Mouse (Mus musculus) kidney, postnatal 4 days (tissue): ENCODE data around the gene Cdk4.

ENCODE experiments used
- DNase-seq, 2 experiments: peaks; one replicate each; pipeline ENCODE4 v3.0.0; 2021; ENCODE audit warnings: mixed read lengths in 2 of 2

Cdk4 gene

DNA sequence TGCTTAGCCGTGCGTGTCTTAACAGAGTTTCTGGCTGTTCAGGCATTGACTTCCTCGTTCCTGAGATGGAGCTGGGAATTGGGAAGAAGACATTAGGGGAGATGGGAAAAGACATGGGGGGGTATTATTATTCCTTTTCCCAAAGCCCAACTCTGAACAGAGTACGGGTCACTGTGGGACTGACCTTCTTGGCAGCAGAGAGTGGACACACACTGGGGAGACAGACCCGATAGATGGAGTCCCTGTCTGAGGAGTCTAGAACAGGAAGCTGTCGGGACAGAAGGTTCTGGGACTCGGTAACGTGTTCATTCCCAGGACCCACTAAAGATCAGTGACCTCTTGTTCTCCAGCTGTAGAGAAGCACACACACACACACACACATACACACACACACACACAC lies 12.3 kb downstream of the Cdk4 start:
- no peak for DNase-seq

DNA sequence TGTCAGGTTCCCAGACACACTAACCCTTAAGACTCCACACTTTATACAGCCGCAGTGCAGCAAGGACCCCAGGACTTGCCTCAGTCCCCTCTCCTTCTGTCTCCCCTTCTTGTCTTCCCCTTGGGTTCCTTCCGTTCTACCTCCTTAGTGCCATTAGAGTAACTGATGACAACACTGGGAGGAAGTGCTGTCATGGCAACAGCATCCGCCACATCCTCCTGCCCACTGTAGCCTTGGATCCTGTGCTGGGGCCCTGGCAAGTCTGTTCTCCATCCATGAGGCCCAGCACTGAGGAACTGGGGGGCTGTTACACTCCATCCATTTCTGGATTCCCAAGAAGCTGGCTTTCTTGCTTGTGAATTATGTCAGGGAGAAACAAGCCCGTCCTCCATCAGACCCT lies 12.7 kb downstream of the Cdk4 start:
- no peak for DNase-seq

DNA sequence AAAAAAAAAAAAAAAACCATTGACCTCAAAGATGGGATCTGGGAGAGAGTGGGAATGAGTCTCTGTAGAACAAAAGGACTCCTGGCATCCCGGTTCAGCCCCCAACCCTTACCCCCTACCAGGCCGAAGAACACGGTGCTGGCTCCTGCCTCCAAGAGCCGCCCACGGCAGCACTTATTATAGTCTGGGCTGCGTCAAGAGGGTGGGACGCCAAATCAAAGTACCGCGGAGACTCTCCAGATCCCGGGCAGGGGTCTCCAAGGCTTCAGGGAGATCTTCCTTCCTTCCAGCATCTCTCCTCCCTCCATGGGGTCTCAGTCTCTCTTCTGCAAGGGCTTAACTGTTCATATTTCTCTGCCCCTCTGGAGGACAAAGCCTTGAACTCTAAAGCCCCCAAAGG lies 14.2 kb downstream of the Cdk4 start:
- no peak for DNase-seq

DNA sequence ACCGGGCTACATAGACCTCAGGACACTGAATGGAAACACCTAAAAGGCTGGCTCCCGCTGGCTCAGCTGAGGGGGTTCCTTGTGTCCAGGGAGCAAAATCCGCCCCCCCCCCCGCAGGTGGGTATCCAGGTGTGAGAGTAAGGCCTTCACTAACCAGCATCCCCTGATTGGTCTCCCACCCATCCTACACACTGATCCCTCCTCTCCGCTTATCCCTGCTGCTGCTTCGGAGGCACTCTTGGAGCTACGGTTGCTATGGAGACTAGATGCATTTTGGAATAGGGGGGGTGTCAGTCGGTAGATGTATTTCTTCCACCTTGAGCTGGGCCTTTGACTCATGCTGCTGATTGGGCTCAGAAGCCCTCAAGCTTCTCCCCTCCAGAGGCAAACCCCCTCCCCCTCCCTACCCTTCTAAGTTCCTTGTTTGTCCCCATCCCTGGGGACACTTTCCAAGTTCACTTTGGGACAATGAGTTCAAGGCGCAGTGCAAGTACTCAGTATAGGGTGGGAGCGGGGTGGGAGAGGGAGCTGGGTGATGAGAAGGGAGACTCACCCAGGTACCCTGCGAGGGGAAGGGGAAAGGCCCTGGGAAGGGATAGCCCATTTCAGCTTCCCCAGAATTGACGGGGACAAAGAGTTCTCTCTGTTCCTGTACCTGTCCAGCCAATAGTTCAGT lies 14.8 kb downstream of the Cdk4 start:
- DNase-seq, result no peak

DNA sequence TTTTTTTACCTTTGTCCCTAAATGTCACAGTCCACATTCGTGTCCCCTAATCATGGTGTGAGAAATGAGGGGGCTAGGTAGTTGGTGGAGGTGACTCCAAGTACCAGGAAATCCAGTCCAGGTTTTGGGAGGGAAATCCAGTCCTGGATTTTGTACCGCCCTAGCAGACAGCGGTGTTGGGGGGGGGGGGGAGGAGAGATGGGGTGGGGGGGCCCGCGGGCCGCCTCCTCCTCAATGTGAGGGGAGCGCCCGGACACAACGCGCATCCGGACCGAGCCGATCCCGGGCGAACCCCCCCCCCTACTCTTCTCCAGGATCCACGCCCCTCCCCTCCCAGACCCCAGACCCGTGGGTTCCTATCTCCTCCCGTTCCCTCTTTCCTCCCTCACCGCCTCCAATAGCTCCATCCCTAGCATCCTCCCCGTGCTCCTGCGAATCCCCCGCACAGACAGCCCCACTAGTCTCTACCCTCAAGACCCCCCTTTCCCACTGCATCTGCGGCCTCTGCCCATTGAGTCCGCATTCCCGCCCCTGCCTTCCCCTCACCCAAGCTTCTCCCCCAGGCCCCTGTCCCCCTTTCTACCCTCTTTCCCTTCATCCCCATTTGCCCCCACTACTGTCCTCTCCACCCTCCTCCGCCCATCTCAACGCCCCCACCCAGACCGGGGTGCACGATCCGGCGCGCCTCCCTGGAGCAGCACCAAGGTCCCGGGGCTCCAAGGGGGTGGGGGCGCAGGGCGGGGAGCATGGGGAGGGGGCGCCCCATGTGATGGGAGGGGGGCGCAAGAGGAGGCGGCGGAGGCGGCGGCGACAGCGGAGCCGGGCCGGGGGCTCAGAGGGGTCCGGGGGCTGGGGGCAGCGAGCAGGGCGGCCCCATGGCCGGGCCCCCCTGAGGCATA lies 15.6 kb downstream of the Cdk4 start:
- DNase-seq, result peak; percentile 69 to 70

DNA sequence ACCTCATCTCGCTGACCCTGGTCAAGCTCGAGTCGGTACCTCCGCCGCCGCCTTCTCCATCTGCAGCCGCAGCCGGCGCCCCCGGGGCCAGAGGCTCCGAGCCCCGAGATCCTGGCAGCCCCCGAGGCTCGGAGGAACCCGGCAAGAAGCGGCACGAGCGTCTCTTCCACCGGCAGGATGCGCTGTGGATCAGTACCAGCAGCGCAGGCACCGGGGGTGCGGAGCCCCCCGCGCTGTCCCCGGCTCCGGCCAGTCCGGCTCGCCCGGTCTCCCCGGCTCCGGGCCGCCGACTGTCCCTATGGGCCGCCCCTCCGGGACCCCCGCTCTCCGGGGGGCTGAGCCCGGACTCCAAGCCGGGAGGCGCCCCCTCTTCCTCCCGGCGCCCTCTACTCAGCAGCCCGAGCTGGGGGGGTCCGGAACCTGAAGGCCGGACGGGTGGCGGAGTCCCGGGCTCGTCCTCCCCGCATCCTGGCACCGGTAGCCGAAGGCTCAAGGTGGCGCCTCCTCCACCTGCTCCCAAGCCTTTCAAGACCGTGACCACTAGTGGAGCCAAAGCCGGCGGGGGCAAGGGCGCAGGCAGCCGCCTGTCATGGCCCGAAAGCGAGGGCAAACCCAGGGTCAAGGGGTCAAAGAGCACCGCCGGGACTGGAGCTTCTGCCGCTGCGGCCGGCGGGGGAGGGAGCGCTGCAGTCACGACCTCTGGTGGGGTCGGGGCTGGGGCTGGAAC lies 16.5 kb downstream of the Cdk4 start:
- peak; percentile 53 to 66 for DNase-seq

DNA sequence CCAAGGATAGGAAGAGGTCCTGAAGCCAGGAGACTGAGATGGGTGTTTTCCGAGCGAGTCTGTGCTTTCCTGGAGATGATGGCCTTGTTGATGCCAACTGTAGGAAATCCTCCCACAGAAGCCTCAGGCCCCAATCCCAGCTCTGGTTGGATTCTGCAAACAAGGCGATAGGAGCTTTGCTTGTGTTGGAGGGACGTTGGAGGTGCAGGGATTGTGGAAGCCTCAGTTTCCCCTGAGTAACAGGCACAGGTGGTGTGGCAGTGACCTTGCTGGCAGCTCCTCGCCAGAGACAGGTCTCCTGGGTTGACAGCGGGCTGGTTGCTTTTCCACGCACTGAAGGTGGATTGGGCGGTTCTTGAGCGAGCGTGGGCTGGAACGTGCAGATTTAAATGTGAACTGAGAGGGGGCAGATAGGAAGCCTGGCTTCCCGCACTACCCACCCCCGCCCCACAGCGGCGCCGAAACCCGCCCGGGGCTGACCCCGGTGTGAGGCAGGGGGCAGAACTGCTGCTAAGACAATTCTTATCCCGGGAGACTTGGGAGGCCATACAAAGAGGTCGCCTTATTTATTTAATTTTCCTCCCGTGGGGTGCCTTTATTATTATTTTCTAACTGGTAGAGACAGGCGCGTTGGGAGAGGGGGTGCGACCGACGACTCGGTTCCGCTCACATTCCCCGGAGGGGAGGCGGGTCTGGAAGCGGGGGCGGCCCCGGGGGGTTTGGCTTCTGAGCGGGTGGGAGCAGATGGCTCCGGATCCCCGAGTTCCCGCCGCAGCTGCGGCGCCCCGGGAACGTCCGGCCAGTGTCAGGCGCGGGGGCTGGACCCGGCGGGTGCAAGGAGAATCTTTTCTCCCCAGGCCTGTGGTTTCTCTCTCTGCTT lies 17.8 kb downstream of the Cdk4 start:
- DNase-seq, result peak; percentile 53 to 59

DNA sequence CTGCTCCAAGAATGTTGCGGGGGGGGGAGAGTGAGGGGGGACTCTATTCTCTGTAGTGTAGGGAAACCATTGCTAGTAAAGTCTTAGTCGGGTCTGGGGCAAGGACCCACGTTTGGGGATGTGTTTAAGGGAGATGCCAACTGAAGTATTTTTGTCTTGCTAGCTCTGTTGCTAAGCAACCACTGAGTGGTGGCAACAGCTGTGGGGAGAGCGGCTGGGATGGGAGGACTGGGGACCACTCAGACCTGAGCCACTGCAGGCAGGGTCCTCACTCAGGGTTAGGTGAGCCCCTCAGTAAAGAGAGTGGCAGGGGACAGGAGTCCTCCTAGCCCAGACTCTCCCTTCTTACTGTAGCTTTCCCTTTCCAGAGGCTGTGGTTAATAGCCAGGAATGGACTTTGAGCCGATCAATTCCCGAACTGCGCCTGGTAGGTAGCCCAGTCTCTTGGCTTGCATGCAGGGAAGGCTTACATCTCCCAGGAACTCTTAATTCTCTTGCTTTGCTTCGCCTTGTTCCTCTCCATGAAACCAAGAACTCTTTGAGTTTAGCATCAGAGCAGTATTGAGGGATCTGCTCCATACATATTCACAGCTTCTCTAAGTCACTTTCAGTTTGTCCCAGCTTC lies 18.8 kb downstream of the Cdk4 start:
- DNase-seq, result no peak

DNA sequence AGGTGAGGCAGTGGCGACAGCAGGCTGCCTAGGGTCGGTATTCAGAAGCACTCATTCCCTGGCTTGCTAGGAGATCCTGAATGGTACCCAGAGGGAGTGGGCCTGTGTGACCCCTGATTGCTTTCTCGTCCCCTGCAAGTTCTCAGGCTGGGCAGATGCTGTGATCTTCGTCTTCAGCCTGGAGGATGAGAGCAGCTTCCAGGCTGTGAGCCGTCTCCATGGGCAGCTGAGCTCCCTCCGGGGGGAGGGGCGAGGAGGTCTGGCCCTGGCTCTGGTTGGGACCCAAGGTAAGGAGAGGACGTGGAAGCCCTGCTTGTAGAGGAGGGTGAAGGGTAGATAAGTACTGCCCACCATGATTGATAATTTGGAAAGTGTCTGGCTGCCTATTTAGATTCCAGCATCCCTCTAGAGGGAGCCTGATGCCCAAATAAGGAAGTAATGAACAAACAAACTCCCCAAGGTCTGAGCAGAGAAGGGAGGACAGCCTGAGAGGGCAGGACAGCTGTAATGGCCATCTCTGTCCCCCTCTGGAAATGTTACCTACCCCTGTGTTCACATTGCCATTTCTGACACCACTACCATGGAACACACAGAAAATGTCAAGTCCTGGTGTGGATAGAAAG lies 20.1 kb downstream of the Cdk4 start:
- no peak for DNase-seq

DNA sequence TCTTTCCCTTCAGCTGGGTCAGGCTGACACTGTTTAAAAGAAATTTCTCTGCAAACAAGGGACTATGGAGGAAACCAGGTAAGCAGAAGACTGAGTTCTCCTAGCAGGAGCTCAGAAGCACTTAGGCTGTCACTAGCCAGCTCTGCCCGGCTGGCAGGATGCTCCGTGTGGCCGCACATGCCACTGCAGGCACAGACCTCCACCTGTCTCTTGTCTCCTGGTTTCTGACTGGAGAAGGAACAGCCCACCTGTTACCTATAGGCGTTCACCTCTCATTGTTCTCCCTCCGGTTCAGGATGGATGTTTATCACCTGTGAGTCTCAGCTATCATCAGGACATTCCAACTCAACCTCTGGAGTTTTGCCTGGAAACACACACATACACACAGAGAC lies 20.6 kb downstream of the Cdk4 start:
- no peak for DNase-seq

DNA sequence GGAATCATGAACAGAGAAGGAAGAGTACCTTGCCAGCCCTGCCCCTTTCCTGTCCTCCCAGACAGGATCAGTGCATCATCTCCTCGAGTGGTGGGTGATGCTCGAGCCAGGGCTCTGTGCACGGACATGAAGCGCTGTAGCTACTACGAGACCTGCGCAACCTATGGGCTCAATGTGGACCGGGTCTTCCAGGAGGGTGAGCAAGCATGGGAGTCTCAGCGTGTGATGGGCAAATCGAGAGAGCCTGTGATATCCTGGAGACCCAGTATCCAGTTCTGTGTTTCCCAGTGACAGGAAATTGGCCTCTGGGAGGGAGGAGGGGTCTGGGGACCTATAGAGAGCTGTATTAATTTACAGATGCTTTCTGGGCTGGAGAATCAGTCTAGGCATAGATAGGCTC lies 21.7 kb downstream of the Cdk4 start:
- no peak for DNase-seq

DNA sequence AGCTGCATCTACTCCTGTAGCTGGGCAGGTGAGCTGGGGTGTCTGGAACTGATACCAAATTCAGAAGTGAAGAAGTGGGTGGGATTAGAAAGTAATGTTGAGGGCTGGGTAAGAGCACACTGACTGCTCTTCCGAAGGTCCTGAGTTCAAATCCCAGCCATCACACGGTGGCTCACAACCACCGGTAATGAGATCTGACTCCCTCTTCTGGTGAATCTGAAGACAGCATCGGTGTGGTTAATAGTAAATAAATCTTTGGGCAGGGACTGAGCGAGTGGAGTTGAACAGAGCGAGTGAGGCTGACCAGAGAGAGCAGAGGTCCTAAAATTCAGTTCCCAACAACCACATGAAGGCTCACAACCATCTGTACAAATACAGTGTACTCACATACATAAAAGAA lies 22.3 kb downstream of the Cdk4 start:
- DNase-seq, result no peak

DNA sequence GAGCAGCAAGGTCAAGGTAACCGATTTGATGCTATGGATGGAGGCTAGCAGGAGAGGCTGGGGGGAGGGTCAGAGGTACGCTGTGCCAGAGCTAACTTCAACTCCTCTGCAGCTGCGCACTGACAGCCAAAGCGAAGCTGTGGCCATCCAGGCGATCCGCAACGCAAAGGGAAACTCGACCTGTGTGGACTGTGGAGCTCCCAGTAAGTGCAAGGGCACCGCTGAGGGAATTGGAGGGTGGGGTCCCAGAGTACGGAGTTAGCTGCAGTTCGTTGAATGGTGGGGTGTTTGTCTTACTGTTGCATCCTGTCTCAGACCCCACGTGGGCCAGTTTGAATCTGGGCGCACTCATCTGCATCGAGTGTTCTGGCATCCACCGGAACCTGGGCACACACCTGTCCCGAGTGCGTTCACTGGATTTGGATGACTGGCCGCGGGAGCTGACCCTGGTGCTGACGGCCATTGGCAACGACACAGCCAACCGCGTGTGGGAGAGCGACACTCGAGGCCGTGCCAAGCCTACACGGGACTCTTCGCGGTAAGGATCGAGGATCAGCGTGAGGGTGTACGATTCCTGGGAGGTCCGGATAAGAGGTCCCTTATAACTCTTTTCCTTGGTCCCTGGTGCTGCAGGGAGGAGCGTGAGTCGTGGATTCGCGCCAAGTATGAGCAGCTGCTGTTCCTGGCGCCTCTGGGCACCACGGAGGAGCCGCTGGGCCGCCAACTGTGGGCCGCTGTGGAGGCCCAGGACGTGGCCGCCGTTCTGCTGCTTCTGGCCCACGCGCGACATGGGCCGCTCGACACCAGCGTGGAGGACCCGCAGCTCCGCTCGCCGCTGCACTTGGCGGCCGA lies 27.5 kb downstream of the Cdk4 start:
- DNase-seq, result peak; percentile 83 to 85

DNA sequence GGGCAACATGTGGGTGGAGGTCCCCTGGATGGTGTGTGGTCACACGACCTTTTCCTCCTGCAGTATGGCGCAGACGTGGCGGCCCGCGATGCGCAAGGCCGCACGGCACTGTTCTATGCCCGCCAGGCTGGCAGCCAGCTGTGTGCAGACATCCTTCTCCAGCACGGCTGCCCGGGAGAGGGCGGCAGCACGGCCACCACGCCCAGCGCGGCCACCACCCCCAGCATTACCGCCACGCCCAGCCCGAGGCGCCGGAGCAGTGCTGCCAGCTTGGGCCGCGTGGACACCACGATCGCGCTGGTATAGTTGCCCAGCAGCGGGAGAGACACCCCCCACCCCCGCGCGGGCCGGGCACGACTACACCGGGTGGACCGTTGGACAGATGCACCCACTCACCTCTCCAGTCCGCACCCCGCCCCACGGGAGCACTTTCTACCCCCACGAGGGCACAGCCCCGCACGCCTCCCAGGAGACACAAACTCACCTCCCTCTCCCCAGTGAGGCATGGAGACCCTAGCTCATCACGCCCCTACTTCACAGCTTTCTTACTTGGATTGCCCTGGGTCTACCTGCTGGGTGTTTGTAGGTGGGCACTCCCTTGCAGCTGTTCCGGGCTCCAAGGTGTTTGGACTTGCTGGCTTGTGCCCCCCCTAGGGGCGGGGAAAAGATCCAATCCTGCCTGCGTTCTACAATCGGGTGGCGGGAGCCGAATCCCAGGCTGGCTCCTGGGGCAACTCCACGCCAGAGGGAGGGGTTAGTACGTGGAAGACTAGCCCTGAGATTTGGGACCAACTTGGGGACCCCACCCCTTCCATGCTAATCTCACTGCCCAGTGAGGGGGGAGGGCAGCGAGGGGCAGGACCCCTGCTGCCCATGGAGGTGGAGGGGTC lies 28.4 kb downstream of the Cdk4 start:
- peak; percentile 49 to 55 for DNase-seq

DNA sequence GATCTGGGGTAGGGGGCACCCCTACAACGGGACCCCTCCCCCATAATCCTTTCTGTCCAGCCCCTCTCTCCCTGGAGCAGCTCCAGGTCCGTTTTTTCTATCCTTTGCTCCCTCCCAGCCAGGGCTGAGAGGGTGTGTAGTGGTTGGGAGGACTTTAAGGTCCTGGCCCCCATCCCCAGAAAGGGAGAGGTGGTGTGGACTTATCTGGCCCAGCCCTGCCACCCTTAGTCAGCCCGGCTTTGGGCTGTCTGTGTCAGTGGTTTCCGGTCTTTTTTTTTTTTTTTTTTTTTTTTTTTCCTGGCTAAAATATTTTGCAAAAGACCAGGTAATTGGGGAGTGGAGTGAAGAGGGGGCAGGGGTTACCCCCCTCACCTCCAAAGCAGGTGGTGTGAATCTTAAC lies 29.4 kb downstream of the Cdk4 start:
- DNase-seq, result no peak

DNA sequence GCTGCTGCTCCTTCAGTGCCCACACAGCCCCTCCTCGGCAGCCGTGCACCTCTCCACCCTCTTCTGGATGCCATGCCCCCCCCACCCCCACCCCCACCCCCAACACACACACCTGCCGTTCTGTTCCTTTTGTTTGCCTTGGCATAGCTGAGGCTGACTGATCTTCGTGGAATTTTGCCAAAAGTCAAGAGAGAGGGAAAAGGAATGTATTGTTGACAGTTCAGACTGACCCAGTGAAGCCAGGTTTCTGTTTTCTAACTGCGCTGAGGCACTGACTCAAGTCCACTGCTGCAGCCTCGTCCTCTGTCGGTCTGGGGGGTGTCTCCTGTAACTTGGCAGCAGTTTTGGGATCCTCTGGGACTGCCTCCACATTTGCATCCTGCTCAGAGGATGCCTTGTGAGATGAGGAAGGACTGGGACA lies 31.1 kb downstream of the Cdk4 start:
- no peak for DNase-seq

DNA sequence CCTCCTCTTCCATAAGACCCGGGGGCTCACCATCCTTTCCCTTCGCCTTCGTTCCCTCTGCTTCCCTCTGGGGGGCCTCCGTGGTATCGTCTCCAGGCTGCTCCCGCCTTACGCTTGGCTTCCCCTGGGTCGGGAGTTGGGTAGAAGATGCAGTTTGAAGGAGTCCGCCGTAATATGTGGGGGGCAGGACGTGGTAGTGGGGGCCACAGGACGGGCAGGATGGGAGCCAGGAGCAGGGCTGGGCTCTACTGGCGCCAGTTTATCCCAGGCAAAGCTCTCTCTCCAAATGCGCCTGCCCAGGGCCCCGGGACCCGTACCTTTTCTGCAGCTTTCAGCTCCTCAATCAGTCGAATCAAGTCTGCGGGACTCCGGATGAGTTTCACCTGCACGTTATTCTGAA lies 35.2 kb downstream of the Cdk4 start:
- DNase-seq, result no peak

DNA sequence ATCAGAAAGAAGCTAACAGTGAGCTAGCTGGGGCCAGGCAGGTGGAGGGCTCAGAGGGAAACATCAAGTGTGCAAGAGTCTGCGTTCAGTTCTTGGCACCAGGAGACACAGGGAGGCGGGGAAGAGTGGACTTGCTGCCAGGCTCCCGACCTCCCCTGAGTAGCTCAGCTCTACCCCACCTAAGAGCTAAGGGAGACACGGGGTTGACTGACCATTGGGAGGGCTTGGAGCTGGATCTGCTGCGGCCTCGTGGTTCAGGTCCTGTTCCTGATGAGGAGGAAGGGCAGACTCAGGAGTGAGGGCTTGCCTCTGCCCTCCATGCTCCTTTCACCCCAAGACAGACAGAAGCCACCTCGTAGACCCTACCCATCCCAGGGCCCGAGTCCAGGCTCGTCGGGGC lies 35.9 kb downstream of the Cdk4 start:
- no peak for DNase-seq

DNA sequence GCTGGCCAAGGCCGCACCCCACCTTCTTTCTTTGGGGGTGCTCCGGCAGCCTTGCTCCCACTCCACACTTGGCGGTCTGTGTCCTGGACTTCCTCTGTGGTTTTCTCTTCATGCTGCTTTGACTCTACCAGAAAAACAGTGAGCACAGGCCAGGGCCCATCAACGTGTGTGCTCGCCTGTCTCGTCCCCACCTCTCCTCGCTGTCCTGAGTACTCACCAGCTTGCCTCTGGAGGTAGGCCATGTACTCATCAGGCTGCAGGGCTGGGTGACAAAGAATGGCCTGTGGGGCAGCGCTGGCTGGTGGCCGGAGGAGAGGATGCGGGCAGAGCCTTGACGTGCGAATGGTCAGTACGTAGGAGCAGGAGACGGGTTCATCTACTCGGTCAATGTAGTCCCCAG lies 36.5 kb downstream of the Cdk4 start:
- DNase-seq, result no peak

DNA sequence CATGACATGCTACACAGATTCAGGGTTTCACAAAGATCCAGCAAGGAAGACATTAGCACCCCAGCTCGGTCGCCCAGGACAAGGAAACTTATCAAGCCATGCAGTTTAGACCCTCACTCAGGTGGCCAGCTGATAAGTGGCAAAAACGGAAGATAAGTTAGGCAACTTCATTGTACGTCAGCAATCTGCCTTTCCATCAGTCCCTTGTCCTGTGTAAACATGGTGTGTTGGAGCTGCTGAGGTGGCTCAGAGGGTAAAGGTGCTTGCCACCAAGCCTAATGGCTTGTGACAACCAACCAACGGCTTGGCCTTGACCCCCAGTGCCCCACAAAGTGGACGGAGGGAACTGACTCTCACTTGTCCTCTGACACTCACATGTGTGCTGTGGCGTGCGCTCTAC lies 37.1 kb downstream of the Cdk4 start:
- DNase-seq, result no peak
